Mouse (Mus musculus) myocyte (in vitro differentiated cells): ENCODE data around the gene Fam83f. TPM values are rescaled to one million over a fixed set of nuclear protein-coding genes. Genes with fewer than 3 reads are reported as not detected.

Experiments
- H3K27me3 ChIP-seq: one replicate; pipeline ENCODE4 v1.6.1; 2011; ENCODE audit not compliant: control insufficient read depth, insufficient read depth, insufficient read length
- H3K36me3 ChIP-seq: one replicate; pipeline ENCODE4 v1.6.1; 2011; ENCODE audit not compliant: control insufficient read depth, insufficient read depth
- H3K4me2 ChIP-seq: one replicate; pipeline ENCODE4 v1.6.1; 2011; ENCODE audit warnings: low read depth, control low read depth
- H3K4me3 ChIP-seq: one replicate; pipeline ENCODE4 v1.5.1; 2011; ENCODE audit warnings: mild to moderate bottlenecking, control low read depth, moderate library complexity
- H3K79me2 ChIP-seq: one replicate; pipeline ENCODE4 v1.6.1; 2011; ENCODE audit not compliant: control insufficient read depth, insufficient read depth
- H3ac ChIP-seq: one replicate; pipeline ENCODE4 v1.6.1; 2011; ENCODE audit not compliant: control insufficient read depth, insufficient read length
- CEBPB ChIP-seq: IDR thresholded peaks from 2 replicates; pipeline ENCODE4 v1.6.1; 2011; ENCODE audit warnings: mild to moderate bottlenecking, moderate library complexity; ENCODE audit not compliant: poor library complexity, insufficient read depth, severe bottlenecking
- E2F4 ChIP-seq: IDR thresholded peaks from one replicate; pipeline ENCODE4 v1.6.1; 2011; ENCODE audit warnings: mild to moderate bottlenecking, control low read depth, moderate library complexity; ENCODE audit not compliant: insufficient read depth
- MAX ChIP-seq: IDR thresholded peaks from one replicate; pipeline ENCODE4 v1.6.1; 2011; ENCODE audit warnings: low read depth, mild to moderate bottlenecking, control low read depth
- MYOD1 ChIP-seq, 3 experiments: IDR thresholded peaks; one replicate each; pipeline ENCODE4 v1.6.1; 2011; ENCODE audit warnings: control low read depth in 2 of 3, low read depth in 2 of 3, mild to moderate bottlenecking in 2 of 3, moderate library complexity in 1 of 3; ENCODE audit not compliant: insufficient read length in 2 of 3, control insufficient read depth in 1 of 3
- MYOG ChIP-seq, 3 experiments: IDR thresholded peaks; one replicate each; pipeline ENCODE4 v1.6.1; 2011; ENCODE audit warnings: control low read depth in 2 of 3, low read depth in 2 of 3, mild to moderate bottlenecking in 2 of 3; ENCODE audit not compliant: insufficient read length in 2 of 3, control insufficient read depth in 1 of 3, insufficient read depth in 1 of 3
- POLR2A ChIP-seq: IDR thresholded peaks from one replicate; pipeline ENCODE4 v1.6.1; 2011; ENCODE audit warnings: low read depth, mild to moderate bottlenecking, control low read depth, moderate library complexity; ENCODE audit not compliant: insufficient read length
- POLR2AphosphoS2 ChIP-seq: IDR thresholded peaks from one replicate; pipeline ENCODE4 v1.6.1; 2011; ENCODE audit warnings: low read depth, control low read depth; ENCODE audit not compliant: insufficient read length
- REST ChIP-seq: IDR thresholded peaks from one replicate; pipeline ENCODE4 v1.6.1; 2011; ENCODE audit warnings: mild to moderate bottlenecking, control low read depth, moderate library complexity; ENCODE audit not compliant: insufficient read depth, insufficient read length
- SRF ChIP-seq: IDR thresholded peaks from one replicate; pipeline ENCODE4 v1.6.1; 2011; ENCODE audit warnings: low read depth; ENCODE audit not compliant: control insufficient read depth, insufficient read length
- TCF12 ChIP-seq: IDR thresholded peaks from one replicate; pipeline ENCODE4 v1.6.1; 2011; ENCODE audit warnings: mild to moderate bottlenecking, control low read depth; ENCODE audit not compliant: poor library complexity, insufficient read depth, severe bottlenecking
- TCF3 ChIP-seq: IDR thresholded peaks from one replicate; pipeline ENCODE4 v1.6.1; 2011; ENCODE audit warnings: low read depth, control low read depth; ENCODE audit not compliant: insufficient read length
- USF1 ChIP-seq: IDR thresholded peaks from one replicate; pipeline ENCODE4 v1.6.1; 2011; ENCODE audit warnings: low read depth, mild to moderate bottlenecking, control low read depth, moderate library complexity
- polyA plus RNA-seq: library from polyadenylated mRNA; unstranded; fragments of >200 nt; fragmentation: generic; extraction: Trizol; gene quantifications from one replicate; pipeline ENCODE4 v1.2.1, GENCODE M21; 2012; ENCODE audit warnings: missing spikeins

Fam83f gene
- polyA plus RNA-seq, 1 experiment = not detected

- Histone ChIP-seq H3K4me2 (no peak overlapping the region), H3ac (no peak overlapping the region)
- TF ChIP-seq POLR2AphosphoS2 = no peak
Measured at GRCm38 (mm10) chr15:80683151-80683550, 11.5 kb downstream of the Fam83f start.

GRCm38 (mm10) chr15:80683990-80684389 lies 12.3 kb downstream of the Fam83f start:
- no peak for TF ChIP-seq USF1
- no peak for TF ChIP-seq POLR2AphosphoS2
- no peak for TF ChIP-seq MYOG (IDR thresholded peaks at IDR 0.05; ENCODE audit: control insufficient read depth in 1 of 3, insufficient read depth in 1 of 3, insufficient read length in 2 of 3, low read depth in 2 of 3)
- no peak for TF ChIP-seq MAX
- no peak for TF ChIP-seq POLR2A
- no peak for TF ChIP-seq TCF12
- TF ChIP-seq MYOD1 (IDR thresholded peaks at IDR 0.05; ENCODE audit: control insufficient read depth in 1 of 3, insufficient read length in 2 of 3, low read depth in 2 of 3) = no peak
- no peak for TF ChIP-seq SRF

More at GRCm38 (mm10) chr15:80683151-80683550, 11.5 kb downstream of the Fam83f start:
- no peaks in the 10 kb centered on the region for H3K36me3 ChIP-seq
- no peak overlapping the region for H3K4me3 ChIP-seq
- H3K27me3 ChIP-seq = peaks cover 30% of the 10 kb centered on the region
- H3K79me2 ChIP-seq = no peaks in the 10 kb centered on the region

GRCm38 (mm10) chr15:80684786-80685602 lies 13.3 kb downstream of the Fam83f start:
- TF ChIP-seq CEBPB (no peak), TCF3 (no peak), POLR2AphosphoS2 (no peak), MYOD1 (IDR thresholded peaks at IDR 0.05; ENCODE audit: control insufficient read depth in 1 of 3, insufficient read length in 2 of 3, low read depth in 2 of 3) (no peak), TCF12 (no peak), MYOG (IDR thresholded peaks at IDR 0.05; ENCODE audit: control insufficient read depth in 1 of 3, insufficient read depth in 1 of 3, insufficient read length in 2 of 3, low read depth in 2 of 3) (no peak), E2F4 (no peak), USF1 (no peak)
- peaks cover 37% of the 10 kb centered on the region for H3K27me3 ChIP-seq
- no peak overlapping the region for H3ac ChIP-seq
- H3K79me2 ChIP-seq = no peaks in the 10 kb centered on the region
- no peak overlapping the region for H3K4me2 ChIP-seq
- no peak overlapping the region for H3K4me3 ChIP-seq
- H3K36me3 ChIP-seq = no peaks in the 10 kb centered on the region

More at GRCm38 (mm10) chr15:80683990-80684389, 12.3 kb downstream of the Fam83f start:
- Histone ChIP-seq H3K4me2 (no peak overlapping the region), H3ac (no peak overlapping the region), H3K79me2 (no peaks in the 10 kb centered on the region), H3K4me3 (no peak overlapping the region), H3K27me3 (peaks cover 37% of the 10 kb centered on the region), H3K36me3 (no peaks in the 10 kb centered on the region)

- peaks cover 37% of the 10 kb centered on the region for H3K27me3 ChIP-seq
Measured at GRCm38 (mm10) chr15:80685603-80685895, 13.9 kb downstream of the Fam83f start.

GRCm38 (mm10) chr15:80688536-80688935 lies 16.9 kb downstream of the Fam83f start:
- Histone ChIP-seq H3ac (no peak overlapping the region), H3K36me3 (no peaks in the 10 kb centered on the region), H3K4me3 (no peak overlapping the region), H3K27me3 (peaks cover 51% of the 10 kb centered on the region), H3K4me2 (no peak overlapping the region), H3K79me2 (no peaks in the 10 kb centered on the region)
- TF ChIP-seq REST = no peak
- no peak for TF ChIP-seq TCF3
- no peak for TF ChIP-seq MYOG (IDR thresholded peaks at IDR 0.05; ENCODE audit: control insufficient read depth in 1 of 3, insufficient read depth in 1 of 3, insufficient read length in 2 of 3, low read depth in 2 of 3)
- no peak for TF ChIP-seq SRF
- TF ChIP-seq E2F4 = no peak
- TF ChIP-seq POLR2A = no peak
- TF ChIP-seq USF1 = no peak
- TF ChIP-seq MYOD1 (IDR thresholded peaks at IDR 0.05; ENCODE audit: control insufficient read depth in 1 of 3, insufficient read length in 2 of 3, low read depth in 2 of 3) = no peak

More at GRCm38 (mm10) chr15:80685603-80685895, 13.9 kb downstream of the Fam83f start:
- Histone ChIP-seq H3K79me2 (no peaks in the 10 kb centered on the region), H3K4me2 (no peak overlapping the region), H3K36me3 (no peaks in the 10 kb centered on the region), H3ac (no peak overlapping the region), H3K4me3 (no peak overlapping the region)
- TF ChIP-seq E2F4 (no peak), POLR2AphosphoS2 (no peak), TCF12 (no peak), MYOD1 (IDR thresholded peaks at IDR 0.05; ENCODE audit: control insufficient read depth in 1 of 3, insufficient read length in 2 of 3, low read depth in 2 of 3) (no peak), REST (no peak)
